Mouse (Mus musculus) erythroblast, adult 5-6 weeks (primary cell): Measurements from ENCODE around the gene Pgpep1. TPM values are rescaled to one million over a fixed set of nuclear protein-coding genes. Genes with fewer than 3 reads are reported as not detected.

Source experiments
- ATAC-seq: replicated peaks from 2 replicates; pipeline ENCODE4 v1.8.0; 2016; ENCODE audit warnings: moderate number of reproducible peaks, mild to moderate bottlenecking, moderate TSS enrichment, inconsistent platforms; ENCODE audit not compliant: poor library complexity, low FRiP score, severe bottlenecking
- total RNA-seq, 2 experiments: library from RNA; stranded (forward) in 1 of 2; stranded (reverse) in 1 of 2; fragments of 150-400 nt in 1 of 2; fragments of 200-764, 138-1000 nt in 1 of 2; gene quantifications; 2 replicates each; pipeline versions ENCODE4 v1.2.3 to v1.2.4; 2015 to 2017; ENCODE audit warnings: low replicate concordance in 2 of 2

Gene Pgpep1
- total RNA-seq (2015; ENCODE audit: low replicate concordance) (1.2 and 5.9 TPM in 2 replicates), total RNA-seq (2017; ENCODE audit: low replicate concordance) (0.28 and 1.4 TPM in 2 replicates)

DNA sequence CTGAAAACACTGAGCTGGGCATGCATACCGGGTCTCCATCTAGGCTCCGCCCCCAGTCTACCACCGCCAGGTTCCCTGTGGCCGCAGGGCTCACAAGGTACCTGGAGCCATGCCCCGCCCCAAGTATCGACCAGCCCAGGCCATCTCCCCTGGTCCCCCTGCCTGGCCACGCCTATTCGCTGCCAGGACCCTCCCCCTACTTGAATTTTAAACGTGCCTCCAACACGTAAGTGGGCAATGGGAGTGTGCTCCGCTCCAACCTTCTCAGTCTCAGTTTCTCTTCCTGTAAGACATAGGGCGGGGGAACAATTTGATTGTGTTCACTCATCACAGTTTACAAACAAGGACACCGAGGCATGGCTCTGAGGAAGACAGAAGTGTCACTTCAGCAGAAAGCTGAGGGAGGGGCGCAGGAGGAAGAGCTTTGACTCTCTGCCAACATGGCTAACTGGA, at the start of gene Pgpep1:
TSS of gene Pgpep1 (minus strand) at position 116 of the 453 bp plus-strand sequence.
- ATAC-seq: 0 out of 2 replicates have a peak, but pooled peaks have one; percentile 13

DNA sequence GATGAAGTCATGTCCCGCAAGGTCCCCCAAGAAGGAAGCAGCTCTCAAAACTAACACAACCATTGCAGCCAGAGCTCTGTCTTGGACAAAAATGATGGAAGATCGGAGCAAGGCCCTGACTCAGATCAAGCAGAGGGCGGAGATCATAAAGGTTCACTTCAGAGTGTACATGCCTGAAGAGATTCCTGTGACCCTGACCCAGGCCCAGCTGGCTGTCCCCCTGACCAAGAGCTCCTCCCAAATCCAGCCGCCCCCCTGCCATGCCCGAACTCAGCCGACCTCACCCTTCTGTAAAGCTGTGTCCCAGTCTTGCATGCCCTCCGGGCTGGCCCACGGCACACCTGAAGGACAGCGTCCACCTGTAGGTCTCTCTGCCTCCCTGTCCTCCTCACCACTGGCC, 49.6 kb upstream of the Pgpep1 start:
- no peak for ATAC-seq

DNA sequence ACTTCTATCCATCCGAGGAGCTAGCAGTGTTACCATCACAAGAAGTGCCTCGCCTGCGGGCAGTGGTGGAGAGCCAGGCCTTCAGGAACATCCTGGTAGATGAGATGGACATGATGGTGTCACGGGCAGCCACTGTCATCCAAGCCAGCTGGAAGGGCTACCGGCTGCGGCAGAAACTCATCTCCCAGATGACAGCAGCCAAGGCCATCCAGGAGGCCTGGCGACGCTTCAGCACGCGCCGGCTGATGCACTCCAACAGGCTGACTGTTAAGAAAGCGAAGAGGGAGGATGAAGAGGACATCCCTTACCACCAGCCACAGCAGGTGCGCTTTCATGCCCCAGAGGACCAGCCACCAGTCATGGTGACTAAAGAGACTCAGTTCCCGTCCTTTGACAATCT, 48.1 kb upstream of the Pgpep1 start:
- ATAC-seq: no peak

DNA sequence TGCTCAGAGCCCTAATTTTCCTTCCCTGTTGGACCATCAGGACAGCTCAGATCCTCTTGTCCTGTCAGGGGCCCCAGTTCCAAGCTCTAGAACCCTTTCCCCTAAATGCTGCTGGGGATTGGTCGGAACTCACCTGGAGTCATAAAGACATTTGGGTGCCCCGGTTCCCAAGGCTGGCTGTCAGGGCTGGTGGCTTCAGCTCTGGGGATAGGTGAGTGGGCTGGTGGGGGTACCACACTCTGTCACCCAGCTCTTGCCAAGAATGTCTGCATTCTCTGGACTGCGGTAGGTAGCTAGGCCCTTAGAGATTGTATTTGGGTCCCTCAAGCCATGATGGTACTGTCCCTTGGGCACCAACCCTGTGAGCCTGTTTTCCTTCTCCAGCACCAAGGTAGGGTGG, 43.1 kb upstream of the Pgpep1 start, which contains the start of gene Iqcn:
TSS of gene Iqcn (plus strand) at position 171 of the 400 bp plus-strand sequence.
- ATAC-seq: no peak

DNA sequence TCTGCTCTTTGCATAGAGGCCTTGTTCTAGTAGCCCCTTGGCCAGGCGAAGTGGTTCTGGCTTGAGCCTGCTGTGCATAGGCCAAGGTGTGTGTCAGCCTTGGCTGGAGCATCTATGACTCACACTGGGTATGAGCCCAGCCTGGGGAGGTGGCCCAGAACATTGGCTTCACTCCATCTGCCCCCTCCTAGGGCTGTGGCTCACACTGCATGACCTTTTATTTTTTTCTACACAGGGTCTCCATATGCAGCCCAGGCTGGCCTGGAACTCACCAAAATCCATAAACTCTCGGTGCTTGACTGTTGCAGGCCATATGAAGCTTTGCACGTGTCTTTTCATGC, 42.6 kb upstream of the Pgpep1 start:
- no peak for ATAC-seq

DNA sequence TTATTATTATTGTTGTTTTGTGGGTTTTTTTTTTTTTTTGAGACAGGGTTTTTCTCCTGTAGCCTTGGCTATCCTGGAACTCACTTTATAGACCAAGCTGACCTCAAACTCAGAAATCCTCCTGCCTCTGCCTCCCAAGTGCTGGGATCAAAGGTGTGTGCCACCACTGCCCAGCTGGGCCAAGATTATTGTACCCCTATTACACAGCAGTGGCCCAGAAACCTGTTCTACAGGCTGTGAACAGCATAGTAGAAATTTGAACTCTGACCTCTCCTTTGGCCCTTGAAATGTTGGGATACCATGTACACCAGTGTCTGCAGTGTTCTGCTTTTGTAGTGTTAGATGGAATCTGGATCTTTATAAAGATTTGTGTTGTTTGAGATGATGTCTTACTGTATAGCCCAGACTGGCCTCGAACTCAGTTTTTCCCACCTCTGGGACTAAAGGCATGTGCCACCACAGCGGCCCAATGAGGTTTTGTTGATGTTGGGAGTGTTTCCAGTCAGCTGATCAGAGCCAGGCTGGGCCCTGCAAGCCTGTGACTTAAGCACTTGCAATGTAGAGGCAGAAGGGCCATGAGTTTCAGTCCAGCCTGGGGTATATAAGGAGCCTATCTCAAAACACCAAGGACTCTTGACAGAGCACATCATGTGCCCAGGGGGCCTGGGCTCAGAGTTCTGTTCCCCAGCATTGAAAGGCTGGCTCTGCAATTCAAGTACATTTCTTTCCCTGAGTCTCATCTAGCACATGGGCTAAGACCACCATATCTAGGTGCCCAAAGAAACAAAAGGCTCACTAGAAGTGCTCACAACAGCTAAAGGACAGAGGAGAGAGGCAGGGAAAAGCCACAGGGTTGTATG, 42.0 kb upstream of the Pgpep1 start:
- ATAC-seq: no peak

DNA sequence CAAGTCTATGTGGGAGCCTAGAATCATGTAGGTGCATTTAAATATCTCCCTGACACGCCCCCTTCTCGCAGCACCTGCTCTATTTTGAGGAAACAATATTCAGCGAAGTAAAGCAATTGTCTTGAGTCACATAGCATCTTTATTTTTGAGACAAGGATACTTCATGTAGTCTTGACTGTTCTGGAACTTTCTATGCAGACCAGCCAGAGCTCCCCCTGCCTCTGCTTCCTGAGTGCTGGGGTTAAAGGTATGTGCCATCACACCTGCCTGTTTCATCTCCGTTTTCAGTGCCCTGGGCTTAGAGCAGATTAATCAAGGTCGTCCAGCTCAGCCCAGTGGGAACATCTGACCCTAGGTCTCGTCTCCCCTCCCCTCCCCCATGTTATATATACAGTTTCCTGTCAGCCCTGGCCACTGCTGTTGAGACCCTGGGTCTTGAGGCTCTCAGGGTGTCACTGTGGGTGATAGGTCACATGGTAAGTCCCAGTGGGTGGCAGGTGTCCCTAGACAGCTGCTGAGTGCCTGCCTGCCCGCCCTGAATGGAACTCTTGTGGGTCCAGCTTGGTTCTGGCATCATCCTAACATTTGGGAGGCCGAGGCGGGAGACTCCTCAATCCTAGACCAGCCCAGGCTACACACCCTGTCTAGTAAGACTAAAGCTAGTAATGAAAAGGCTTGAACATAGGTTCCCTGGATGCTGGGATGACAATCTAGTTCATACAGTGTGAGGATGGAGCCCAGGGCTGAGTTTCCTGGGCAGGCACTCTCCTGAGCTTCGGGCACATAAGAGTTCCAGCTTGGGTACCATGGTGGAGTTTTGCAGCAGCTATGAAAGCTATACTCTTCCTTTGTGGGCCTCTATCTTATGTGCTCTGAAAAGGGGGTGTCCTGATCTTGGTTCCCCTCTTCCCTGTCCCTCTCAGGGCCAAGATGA, 41.1 kb upstream of the Pgpep1 start:
- ATAC-seq: no peak

DNA sequence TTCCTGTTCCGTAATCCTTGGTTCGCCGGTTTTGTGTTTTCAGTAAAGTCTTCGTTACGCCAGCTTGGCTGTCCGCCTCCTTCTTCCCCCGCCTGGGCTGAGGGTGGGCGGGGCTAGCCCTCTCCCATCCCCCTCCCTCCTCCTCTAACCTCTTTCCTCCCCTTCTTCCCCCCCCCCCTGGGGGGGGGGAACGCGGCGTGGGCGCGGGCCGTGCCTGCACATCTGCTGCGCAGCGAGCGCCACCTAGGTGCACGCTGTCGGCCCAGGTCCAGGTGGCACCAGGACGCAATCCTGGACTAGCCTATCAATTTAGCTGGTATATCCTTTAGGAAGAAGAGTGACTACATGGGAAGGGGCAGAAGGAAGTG, 40.4 kb upstream of the Pgpep1 start:
- ATAC-seq: peak; percentile 25

DNA sequence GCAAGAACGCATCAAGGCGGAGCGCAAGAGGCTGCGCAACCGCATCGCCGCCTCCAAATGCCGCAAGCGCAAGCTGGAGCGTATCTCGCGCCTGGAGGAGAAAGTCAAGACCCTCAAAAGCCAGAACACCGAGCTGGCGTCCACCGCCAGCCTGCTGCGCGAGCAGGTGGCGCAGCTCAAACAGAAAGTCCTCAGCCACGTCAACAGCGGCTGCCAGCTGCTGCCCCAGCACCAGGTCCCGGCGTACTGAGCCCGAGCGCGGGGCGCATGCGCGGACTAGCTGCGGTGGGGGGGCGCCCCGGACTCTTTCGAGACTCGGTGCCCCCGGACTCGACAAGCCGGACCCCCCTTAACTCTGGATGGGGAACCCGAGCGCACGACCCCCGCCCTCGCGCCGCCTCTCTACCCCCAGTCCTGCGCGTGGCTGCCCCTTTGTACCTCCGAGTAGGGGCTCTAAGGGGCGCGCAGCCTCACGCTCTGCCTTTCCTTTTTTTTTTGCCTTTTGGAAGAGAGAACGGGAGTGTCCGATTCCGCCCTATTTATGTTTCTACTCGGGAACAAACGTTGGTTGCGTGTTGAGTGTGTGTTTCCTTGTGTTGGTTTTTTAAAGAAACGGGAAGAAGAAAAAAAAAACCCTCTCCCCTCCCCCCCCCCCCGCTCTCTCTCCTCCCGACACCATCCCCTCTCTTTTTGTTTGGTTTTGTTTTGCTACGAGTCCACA, 39.8 kb upstream of the Pgpep1 start:
- peak; percentile 12; the same call in 1 of the 2 replicates for ATAC-seq

DNA sequence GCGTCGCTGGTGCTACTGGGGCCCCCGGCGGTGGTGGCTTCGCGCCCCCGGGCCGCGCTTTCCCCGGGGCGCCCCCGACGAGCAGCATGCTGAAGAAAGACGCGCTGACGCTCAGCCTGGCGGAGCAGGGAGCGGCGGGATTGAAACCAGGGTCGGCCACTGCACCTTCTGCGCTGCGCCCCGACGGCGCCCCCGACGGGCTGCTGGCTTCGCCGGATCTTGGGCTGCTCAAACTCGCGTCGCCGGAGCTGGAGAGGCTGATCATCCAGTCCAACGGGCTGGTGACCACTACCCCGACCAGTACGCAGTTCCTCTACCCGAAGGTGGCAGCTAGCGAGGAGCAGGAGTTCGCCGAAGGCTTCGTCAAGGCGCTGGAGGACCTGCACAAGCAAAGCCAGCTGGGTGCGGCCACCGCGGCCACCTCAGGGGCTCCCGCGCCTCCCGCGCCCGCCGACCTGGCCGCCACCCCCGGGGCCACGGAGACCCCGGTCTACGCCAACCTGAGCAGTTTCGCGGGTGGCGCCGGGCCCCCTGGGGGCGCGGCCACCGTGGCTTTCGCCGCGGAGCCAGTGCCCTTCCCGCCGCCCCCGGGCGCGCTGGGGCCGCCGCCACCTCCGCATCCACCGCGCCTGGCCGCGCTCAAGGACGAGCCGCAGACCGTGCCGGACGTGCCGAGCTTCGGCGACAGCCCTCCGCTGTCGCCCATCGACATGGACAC, 39.1 kb upstream of the Pgpep1 start:
- no peak for ATAC-seq

DNA sequence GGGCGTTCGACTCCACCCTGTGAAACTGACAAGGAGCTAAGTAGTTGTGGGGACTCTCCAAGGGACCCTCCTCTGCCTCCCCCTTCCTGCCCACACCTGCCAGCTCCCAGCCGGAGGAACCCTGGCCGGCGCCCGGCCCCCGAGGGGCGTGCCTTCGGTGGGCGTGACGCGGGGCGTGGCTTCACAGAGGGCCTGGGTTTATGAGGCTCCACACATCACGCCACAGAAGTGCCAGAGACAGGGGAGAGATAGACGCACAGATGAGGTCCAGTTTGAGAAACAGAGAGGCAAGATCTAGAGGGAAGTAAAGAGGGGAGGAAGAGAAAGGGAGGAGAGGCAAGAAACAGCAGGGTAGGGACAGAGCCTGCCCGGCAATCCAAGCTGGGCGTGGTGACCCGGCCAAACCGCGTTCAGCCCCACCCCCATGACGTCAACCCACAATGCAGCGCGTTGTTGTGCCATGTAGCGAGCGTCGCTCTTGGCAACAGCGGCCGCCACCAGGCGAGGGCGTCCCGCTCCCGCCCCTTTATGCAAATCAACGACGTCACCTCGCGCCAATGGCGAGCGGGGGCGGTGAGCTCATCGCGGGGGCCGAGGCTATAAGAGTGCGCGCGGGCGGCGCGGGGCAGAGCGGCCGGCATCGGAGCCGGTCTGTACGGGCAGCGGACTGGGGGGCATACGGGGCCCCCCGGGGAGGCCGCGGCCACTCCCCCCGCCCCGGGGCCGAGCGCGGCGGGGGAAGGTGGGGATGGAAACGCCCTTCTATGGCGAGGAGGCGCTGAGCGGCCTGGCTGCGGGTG, 38.3 kb upstream of the Pgpep1 start, which contains the start of gene Jund:
TSS of gene Jund (plus strand) at position 640 of the 800 bp plus-strand sequence.
- peak; percentile 71 for ATAC-seq

DNA sequence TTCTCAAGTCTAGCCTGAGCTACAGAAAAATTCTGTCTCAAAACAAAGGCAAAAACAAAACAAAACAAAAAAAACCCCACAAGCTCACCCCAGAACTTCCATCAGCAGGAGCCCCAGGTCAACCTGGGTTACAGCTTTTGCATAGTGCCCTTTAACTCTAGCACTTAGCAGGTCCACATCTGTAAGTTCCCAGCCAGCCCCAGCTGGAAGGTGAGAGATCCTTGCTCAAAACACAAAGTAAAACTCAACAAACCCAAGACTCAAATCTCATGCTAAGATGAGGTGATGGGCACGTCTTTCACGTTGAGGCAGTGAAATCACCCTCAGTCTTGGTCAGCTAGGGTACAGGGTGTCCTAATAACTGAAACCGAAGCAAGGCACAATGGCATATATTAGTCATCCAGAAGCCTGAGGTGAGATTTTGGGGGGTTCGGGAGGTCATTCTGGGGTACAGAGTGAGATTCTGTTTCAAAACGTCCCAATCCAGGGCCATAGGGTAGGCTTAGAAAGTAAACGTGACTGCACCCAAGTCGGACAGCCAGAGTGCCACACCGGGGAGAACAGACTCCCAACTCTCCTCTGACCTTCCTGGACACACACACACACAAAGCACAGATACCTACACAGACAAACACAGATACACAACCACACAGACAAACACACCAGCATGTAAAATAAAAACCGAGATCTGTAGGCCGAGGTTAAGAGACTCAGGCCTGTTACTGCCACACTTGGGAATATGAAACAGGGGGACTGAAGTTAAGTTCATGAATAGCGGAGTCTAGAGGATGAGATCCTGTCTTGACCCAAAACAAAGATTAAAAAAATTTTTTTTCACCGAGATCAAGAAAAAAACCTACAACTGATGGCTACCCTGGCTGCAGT, 37.4 kb upstream of the Pgpep1 start:
- ATAC-seq: no peak

DNA sequence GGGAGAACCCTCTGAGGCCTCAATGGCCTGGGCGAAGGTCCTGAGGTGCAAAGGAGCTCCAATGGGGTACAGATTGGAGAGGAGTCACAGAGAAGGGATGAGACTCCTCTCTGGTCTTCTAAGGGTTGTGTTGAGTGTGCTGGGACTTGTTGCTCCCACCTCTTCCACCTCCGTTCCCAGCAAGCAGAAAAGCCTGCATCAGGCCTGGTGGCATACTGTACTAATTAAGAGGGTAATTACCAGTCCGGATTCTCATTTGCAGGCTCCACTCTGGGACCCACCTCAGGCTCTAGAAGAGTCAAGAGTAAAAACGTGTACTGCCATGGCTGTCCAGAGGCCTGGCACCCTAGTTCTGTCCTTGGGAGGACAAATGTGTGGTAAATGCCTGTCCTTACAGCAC, 36.8 kb upstream of the Pgpep1 start:
- ATAC-seq: no peak

DNA sequence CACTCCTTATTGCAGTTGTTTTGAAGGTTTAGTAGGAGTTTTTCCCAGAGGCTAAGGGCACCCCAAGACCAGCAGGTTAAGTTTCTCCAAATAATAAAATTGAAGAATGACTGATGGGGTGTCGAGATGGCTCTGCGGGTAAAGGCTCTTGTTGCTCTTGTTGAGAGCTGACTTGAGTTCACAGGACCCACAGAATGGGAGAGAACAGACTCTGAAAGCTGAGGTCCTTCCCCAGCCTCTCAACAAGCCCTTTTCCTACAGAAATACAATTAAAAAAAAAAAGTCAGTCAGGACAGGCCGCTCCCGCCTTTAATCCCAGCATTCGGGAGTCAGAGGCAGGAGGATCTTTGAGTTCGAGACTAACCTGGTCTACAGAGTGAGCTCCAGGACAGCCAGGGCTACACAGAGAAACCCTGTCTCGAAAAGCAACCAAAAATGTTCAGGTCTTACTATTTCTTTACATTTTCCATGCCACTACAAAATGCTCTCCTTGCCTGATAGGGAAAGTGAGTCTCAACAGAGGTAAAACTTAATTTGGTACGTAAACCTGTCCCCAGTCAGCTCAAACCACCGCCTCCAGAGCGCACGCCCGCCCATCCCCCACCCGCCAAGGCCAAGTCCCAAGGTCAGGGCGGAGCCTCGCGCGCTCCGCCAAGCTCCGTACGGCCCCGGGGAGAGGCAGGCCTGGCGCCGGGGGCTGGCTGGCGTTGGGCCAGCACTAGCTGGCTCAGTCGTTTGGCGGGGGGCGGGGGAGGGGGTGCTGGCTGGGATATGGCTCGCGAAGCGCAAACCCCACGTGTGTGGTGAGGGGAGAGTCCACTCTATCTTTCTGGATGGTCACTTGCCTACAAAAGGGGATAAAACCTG, 36.1 kb upstream of the Pgpep1 start:
- ATAC-seq: peak; percentile 39

DNA sequence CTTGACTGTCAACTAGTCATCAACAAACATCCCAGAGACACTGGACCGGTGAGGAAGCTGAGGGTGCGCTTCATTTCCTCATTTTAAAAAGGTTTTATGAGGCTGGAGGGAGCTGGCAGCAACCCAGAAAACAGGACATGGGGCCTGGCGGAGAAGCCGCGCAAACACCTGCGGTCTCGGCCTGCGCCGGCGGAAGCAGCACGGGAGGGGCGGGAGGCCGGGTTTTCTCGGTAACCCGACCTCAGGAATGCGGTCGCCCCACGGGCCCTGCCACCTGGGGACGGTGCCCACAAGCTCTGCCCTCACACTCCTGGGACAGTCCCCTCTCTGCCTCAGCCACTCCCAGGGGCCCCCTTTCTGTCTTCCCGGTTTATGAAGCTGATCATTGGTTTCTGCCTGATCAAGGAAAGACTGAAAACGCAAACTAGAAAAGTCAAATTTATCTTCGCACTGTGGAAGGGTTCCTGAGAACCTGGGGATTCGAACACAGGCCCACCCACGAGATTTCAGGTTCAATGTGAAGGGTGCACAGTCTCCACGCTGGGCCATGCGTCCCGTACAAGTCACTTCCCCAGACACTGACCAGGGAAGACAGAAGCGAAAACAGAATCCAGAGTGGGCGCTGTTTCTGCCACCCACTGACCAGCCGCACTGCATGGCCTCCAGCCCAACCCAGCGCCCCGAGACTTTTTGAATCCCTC, 35.3 kb upstream of the Pgpep1 start:
- 0 out of 2 replicates have a peak, but pooled peaks have one; percentile 3 for ATAC-seq

DNA sequence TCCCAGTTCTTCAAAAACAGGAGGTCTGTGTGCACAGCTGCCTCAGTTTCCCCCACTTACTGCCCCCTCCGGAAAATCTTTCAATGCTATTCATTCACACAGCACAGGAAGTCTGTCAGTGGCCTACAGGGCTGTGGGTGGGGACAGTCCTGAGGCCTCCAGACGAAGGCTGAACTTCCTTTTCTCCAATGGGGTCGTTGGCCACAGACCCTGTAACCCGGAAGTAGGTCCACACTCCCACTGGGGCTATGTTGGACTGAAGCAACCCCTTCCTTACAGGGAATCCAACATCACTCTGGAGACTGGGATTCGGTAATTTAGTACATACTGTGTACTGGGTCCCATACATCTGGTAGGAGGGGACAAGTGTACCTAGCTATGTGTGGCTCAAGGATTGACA, 33.4 kb upstream of the Pgpep1 start:
- no peak for ATAC-seq
